Mouse (Mus musculus) central nervous system, embryonic 14 days (tissue): ENCODE measurements around the gene Rhox3h. TPM values are rescaled to one million over a fixed set of nuclear protein-coding genes. Genes with fewer than 3 reads are reported as not detected.

Experiments
- polyA plus RNA-seq: library from polyadenylated mRNA; depleted of rRNA; stranded (reverse); fragments of >200 nt; gene quantifications from 2 replicates; pipeline ENCODE4 v1.2.3, GENCODE M21; 2012; rRNA removed

The Rhox3h gene
- not detected in 2 replicates for polyA plus RNA-seq

DNA sequence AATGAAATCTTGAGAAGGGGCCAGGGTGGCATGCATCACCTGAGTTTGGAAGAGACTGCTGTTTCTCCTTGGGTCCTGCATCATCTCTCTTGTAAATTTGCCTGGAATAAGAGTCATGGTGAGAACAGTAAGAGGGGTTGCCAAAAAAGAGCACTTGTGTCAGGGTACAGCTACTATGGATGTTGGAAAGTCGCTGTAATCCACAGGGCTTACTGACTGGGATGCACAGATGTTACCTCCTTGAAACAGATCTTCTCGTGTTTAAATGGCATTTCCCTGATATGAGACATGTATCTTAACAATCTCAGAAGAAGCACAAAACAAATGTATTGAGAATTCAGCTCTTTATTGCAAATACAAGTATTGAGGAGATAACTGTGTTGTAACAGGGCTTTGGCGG, at the start of gene Rhox3h:
TSS of gene Rhox3h (minus strand) at position 101 of the 400 bp plus-strand sequence.

GRCm38 (mm10) chrX:37673177-37673576, 4.6 kb upstream of the Rhox3h start, which contains the start of gene Rhox2h:
TSS of gene Rhox2h (minus strand) at chrX:37673277.

GRCm38 (mm10) chrX:37651227-37651626, 17.3 kb downstream of the Rhox3h start, which contains the start of gene Rhox4g:
TSS of gene Rhox4g (minus strand) at chrX:37651327.

GRCm38 (mm10) chrX:37643370-37643769, 25.2 kb downstream of the Rhox3h start, which contains the start of gene Rhox2g:
TSS of gene Rhox2g (minus strand) at chrX:37643470.

DNA sequence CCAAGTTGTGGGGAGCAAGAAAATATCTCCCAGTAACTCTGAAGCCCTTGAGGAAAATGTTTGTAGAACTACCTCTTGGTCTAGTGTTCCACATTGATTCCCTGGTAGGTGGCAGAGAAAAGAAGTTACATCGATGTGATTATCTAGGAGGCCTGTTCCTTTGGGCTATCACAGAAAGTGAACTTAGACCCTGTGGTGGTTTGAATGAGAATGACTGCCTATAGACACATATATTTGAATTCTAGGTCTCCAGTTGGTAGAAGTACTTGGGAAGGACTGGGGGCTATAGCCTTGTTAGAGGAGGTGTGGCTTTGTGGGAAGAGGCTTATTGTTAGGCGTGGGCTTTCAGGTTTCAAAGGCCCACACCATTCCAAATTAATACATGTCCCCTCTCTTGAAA, 40.1 kb downstream of the Rhox3h start, which contains the start of gene Rhox3g:
TSS of gene Rhox3g (minus strand) at position 101 of the 400 bp plus-strand sequence.

Other genes with a start within 250 kb of the Rhox3h start
- 0.28 TPM in 1 of 2 replicates, not detected in the other for gene Rhox4b, start 236.3 kb downstream of the Rhox3h start, polyA plus RNA-seq
- 0.21 TPM in 1 of 2 replicates, not detected in the other for gene Rhox2c, start 215.1 kb downstream of the Rhox3h start, polyA plus RNA-seq
- gene Rhox3c, start 210.2 kb downstream of the Rhox3h start, polyA plus RNA-seq = not detected in 2 replicates
- gene Rhox4c, start 188.4 kb downstream of the Rhox3h start, polyA plus RNA-seq = not detected in 2 replicates
- not detected in 2 replicates for gene Rhox2d, start 175.3 kb downstream of the Rhox3h start, polyA plus RNA-seq
- not detected in 2 replicates for gene Rhox4d, start 154.4 kb downstream of the Rhox3h start, polyA plus RNA-seq
- not detected in 2 replicates for gene Rhox2e, start 138.3 kb downstream of the Rhox3h start, polyA plus RNA-seq
- gene Rhox3e, start 126.7 kb downstream of the Rhox3h start, polyA plus RNA-seq = not detected in 2 replicates
- not detected in 2 replicates for gene Rhox4e, start 111.4 kb downstream of the Rhox3h start, polyA plus RNA-seq
- gene Rhox2f, start 97.4 kb downstream of the Rhox3h start, polyA plus RNA-seq = not detected in 2 replicates
- not detected in 2 replicates for gene Rhox3f, start 87.8 kb downstream of the Rhox3h start, polyA plus RNA-seq
- not detected in 2 replicates for gene Rhox4f, start 61.1 kb downstream of the Rhox3h start, polyA plus RNA-seq
- gene Rhox3g, start 40.2 kb downstream of the Rhox3h start, polyA plus RNA-seq = not detected in 2 replicates
- not detected in 2 replicates for gene Rhox2g, start 25.3 kb downstream of the Rhox3h start, polyA plus RNA-seq
- gene Rhox4g, start 17.4 kb downstream of the Rhox3h start, polyA plus RNA-seq = not detected in 2 replicates
- gene Rhox2h, start 4.5 kb upstream of the Rhox3h start, polyA plus RNA-seq = not detected in 2 replicates
- gene Rhox5, start 136.1 kb upstream of the Rhox3h start, polyA plus RNA-seq = 0.34 and 0.35 TPM in 2 replicates
- not detected in 2 replicates for gene Rhox6, start 158.1 kb upstream of the Rhox3h start, polyA plus RNA-seq
- not detected in 2 replicates for gene Rhox7a, start 162.9 kb upstream of the Rhox3h start, polyA plus RNA-seq
- not detected in 2 replicates for gene Rhox8, start 210.2 kb upstream of the Rhox3h start, polyA plus RNA-seq
- gene Rhox7b, start 228.5 kb upstream of the Rhox3h start, polyA plus RNA-seq = not detected in 2 replicates
- not detected in 2 replicates for gene Rhox9, start 233.0 kb upstream of the Rhox3h start, polyA plus RNA-seq